Mouse (Mus musculus): ENCODE measurements around the gene Ptgfrn. TPM values are rescaled to one million over a fixed set of nuclear protein-coding genes. Genes with fewer than 3 reads are reported as not detected.

Gene Ptgfrn
- polyA plus RNA-seq, 1 experiment = 4.5 TPM

DNA sequence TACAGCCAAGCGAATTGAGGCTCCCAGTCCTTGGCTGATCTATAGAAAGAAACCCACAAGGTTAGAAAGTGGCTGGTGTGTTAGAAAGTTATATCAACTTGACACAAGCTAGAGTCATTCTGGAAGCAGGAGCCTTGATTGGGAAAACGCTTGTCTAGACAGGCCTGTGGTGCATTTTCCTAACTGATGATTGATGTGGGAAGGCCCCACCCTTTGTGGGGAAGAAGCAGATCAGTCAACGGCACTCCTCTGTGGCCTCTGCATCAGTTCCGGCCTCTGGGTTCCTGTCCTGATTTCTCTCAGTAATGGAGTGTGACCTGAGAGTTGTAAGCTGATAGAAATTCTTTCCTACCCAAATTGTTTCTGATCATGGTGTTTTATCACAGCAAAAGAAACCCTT is 76.4 kb downstream of the Ptgfrn start:
- 76% methylated on average over 4 of the region's 4 CpGs for WGBS
- Histone ChIP-seq H3K27ac (ENCODE audit: insufficient read depth, low read length) (no peak overlapping the region), H3K4me1 (ENCODE audit: control insufficient read depth, insufficient read depth, low read length) (no peaks in the 10 kb centered on the region), H3K27me3 (ENCODE audit: control insufficient read depth, insufficient read depth, low read length) (no peaks in the 10 kb centered on the region), H3K4me3 (replicated peaks; ENCODE audit: insufficient read depth, low read depth, low read length) (no peak overlapping the region)
- TF ChIP-seq POLR2A (IDR thresholded peaks at IDR 0.05; ENCODE audit: borderline replicate concordance, insufficient read depth, low read length) = no peak
- TF ChIP-seq CTCF (IDR thresholded peaks at IDR 0.05; ENCODE audit: borderline replicate concordance, insufficient read depth, low read depth, low read length) = no peak
- DNase-seq = no peak

DNA sequence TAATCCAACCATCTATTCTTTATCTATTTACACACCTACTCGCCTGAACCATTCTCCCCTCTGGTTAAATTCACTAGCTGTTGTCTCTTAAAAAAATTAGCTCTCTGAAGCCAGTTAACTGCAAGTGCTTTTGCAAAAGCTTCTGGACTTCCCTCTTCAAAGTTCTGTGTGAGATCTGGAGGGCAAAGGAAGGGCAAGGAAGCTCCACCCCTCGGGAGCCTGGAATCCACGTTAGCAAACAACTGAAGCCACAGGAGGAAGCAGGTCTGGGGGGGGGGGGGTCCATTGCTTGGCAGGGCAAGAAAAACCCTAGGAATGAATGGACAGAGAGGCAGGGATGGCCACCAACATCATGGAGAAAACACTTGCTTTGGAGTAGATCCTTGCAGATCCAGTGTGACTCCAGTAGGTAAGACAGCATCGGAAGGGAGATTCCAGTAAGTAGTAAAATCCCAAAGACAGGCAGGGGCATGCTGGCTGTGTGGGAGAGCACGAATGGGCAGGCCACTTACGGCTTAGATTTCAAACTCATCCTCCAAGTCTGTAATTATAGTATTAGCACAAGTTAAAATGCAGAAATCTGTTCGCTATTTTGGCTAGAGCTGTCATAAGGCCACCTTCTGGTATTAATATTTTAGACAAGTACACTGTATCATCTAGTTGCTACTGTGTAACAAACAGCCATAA is 78.5 kb downstream of the Ptgfrn start:
- 77% methylated on average over 7 of the region's 7 CpGs for WGBS
- DNase-seq = no peak
- no peaks in the 10 kb centered on the region for H3K4me1 ChIP-seq (ENCODE audit: control insufficient read depth, insufficient read depth, low read length)
- H3K27ac ChIP-seq (ENCODE audit: insufficient read depth, low read length) = no peak overlapping the region
- no peaks in the 10 kb centered on the region for H3K27me3 ChIP-seq (ENCODE audit: control insufficient read depth, insufficient read depth, low read length)
- no peak overlapping the region for H3K4me3 ChIP-seq (replicated peaks; ENCODE audit: insufficient read depth, low read depth, low read length)
- no peak for TF ChIP-seq POLR2A (IDR thresholded peaks at IDR 0.05; ENCODE audit: borderline replicate concordance, insufficient read depth, low read length)
- TF ChIP-seq CTCF (IDR thresholded peaks at IDR 0.05; ENCODE audit: borderline replicate concordance, insufficient read depth, low read depth, low read length) = no peak

DNA sequence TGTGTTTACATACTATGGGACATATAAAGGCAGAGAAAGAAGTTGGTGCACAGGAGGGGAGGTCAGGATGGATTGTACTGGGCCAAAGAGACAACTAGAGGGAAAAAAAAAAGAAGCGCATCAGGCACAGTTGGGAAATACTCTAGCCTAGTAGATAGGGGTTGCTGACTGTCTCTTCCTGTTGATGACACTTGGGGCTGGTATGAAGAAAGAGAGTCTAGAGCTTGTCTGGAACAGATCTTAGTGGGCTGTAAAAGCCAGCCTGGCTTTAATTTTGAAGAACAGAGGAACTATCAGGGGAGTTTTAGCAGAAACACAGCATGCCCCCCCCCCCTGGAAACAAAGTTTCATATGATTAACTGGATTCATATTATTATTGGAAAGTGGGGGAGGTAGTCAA is 79.4 kb downstream of the Ptgfrn start:
- 100% methylated on average over 1 of the region's 1 CpGs for WGBS
- TF ChIP-seq CTCF (IDR thresholded peaks at IDR 0.05; ENCODE audit: borderline replicate concordance, insufficient read depth, low read depth, low read length) = no peak
- TF ChIP-seq POLR2A (IDR thresholded peaks at IDR 0.05; ENCODE audit: borderline replicate concordance, insufficient read depth, low read length) = no peak
- H3K4me1 ChIP-seq (ENCODE audit: control insufficient read depth, insufficient read depth, low read length) = no peaks in the 10 kb centered on the region
- no peaks in the 10 kb centered on the region for H3K27me3 ChIP-seq (ENCODE audit: control insufficient read depth, insufficient read depth, low read length)
- no peak overlapping the region for H3K27ac ChIP-seq (ENCODE audit: insufficient read depth, low read length)
- no peak overlapping the region for H3K4me3 ChIP-seq (replicated peaks; ENCODE audit: insufficient read depth, low read depth, low read length)
- DNase-seq = no peak

DNA sequence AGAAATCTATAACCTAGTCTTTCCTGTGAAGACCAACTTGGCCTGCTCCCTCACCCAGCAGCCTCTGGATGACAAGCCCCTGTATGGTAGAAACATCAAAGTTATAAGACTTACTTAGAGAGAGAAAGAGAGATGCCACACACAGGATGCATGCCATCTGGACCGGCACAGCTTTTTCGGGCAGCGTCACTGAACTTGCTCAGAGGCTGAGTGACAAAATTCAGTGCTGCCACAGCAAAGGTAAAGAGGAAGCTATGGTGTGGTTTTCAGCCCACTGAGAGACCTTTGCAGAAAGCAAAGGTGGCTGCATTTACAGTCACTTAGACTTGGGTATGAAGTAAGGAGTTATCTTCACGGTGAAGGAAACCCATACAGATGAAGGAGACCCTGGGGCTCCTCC is 80.7 kb downstream of the Ptgfrn start, which contains the start of gene Cd101:
Cd101 (minus strand) TSS at position 218 of the 400 bp plus-strand sequence.
- H3K4me1 ChIP-seq (ENCODE audit: control insufficient read depth, insufficient read depth, low read length) = no peaks in the 10 kb centered on the region
- no peak within 1 kb of the TSS for H3K4me3 ChIP-seq (replicated peaks; ENCODE audit: insufficient read depth, low read depth, low read length)
- whole genome bisulfite sequencing = 89% methylated on average over 4 of the region's 4 CpGs
- TF ChIP-seq CTCF (IDR thresholded peaks at IDR 0.05; ENCODE audit: borderline replicate concordance, insufficient read depth, low read depth, low read length) (no peak), POLR2A (IDR thresholded peaks at IDR 0.05; ENCODE audit: borderline replicate concordance, insufficient read depth, low read length) (no peak)
- no peaks in the 10 kb centered on the region for H3K27me3 ChIP-seq (ENCODE audit: control insufficient read depth, insufficient read depth, low read length)
- H3K27ac ChIP-seq (ENCODE audit: insufficient read depth, low read length) = no peak within 1 kb of the TSS
- DNase-seq = no peak

DNA sequence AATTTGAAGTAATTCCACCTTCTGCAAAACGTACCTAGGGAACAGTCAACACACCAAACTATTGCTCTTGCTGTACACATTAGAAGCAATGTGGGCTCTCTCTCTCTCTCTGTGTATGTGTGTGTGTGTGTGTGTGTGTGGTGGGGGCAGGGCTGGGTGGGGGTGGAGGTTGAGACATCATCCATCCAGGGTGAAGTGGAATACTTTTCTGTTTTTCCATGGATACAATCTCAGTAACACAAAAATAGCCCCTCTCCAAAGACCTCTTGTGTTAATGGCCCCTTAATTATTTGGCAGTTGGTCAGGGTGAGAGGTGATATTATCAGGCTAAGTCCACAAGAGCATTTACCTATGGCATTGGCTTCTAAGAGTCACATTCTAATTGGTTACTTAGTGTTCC is 83.3 kb downstream of the Ptgfrn start:
- H3K27me3 ChIP-seq (ENCODE audit: control insufficient read depth, insufficient read depth, low read length) = no peaks in the 10 kb centered on the region
- WGBS = 86% methylated on average over 1 of the region's 1 CpGs
- H3K4me3 ChIP-seq (replicated peaks; ENCODE audit: insufficient read depth, low read depth, low read length) = no peak overlapping the region
- TF ChIP-seq CTCF (IDR thresholded peaks at IDR 0.05; ENCODE audit: borderline replicate concordance, insufficient read depth, low read depth, low read length) (no peak), POLR2A (IDR thresholded peaks at IDR 0.05; ENCODE audit: borderline replicate concordance, insufficient read depth, low read length) (no peak)
- DNase-seq = no peak
- H3K27ac ChIP-seq (ENCODE audit: insufficient read depth, low read length) = no peak overlapping the region
- H3K4me1 ChIP-seq (ENCODE audit: control insufficient read depth, insufficient read depth, low read length) = no peaks in the 10 kb centered on the region

DNA sequence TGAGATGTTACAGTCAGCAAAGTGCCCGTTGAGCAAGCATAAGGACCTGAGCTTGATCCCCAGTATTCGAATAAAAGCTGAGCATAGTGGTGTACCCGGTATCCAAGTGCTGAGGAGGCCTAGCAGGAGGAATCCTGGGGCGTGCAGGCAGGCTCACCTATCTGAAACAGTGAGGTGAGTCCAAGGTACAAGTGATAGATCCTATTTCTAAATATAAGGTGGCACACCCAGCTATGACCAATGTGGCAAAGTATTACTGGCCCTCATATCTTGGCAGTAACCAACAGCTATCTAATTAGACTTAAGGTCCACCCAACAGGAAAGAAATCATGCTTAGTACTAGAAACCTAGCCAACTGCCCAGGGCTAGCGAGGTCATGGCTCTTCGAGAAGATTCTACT is 87.1 kb downstream of the Ptgfrn start:
- DNase-seq = no peak
- Histone ChIP-seq H3K4me3 (replicated peaks; ENCODE audit: insufficient read depth, low read depth, low read length) (no peak overlapping the region), H3K27me3 (ENCODE audit: control insufficient read depth, insufficient read depth, low read length) (no peaks in the 10 kb centered on the region), H3K4me1 (ENCODE audit: control insufficient read depth, insufficient read depth, low read length) (no peaks in the 10 kb centered on the region), H3K27ac (ENCODE audit: insufficient read depth, low read length) (no peak overlapping the region)
- TF ChIP-seq POLR2A (IDR thresholded peaks at IDR 0.05; ENCODE audit: borderline replicate concordance, insufficient read depth, low read length) = no peak
- no peak for TF ChIP-seq CTCF (IDR thresholded peaks at IDR 0.05; ENCODE audit: borderline replicate concordance, insufficient read depth, low read depth, low read length)
- WGBS = 94% methylated on average over 6 of the region's 6 CpGs

DNA sequence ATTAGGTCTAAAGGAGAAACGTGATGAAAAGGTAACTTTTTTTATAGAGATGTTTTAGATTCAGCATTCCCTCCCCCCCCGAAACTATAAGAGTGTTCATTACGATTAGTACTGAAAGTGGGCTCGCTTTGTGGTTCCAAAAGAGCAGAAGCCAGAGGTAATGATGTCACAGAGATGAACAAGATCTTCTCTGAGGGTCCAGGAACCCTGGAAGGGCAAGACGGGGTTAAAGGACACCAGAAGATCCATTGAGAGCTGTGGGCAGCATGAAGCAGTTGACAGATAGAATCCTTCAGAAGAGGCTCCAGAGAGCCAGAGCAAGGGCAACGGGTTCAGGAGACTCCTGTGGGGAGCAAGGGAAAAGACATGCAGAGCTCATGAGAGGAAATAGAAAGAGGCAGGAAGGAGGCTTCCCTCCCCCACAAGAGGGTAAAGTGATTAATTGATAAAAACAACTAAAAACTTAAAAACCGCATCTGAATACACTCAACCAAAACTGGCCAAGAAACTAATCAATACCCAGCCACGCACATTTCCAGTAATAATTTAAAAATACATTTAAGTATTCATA is 88.5 kb downstream of the Ptgfrn start:
- no peak for DNase-seq
- no peaks in the 10 kb centered on the region for H3K27me3 ChIP-seq (ENCODE audit: control insufficient read depth, insufficient read depth, low read length)
- H3K27ac ChIP-seq (ENCODE audit: insufficient read depth, low read length) = no peak overlapping the region
- no peak for TF ChIP-seq POLR2A (IDR thresholded peaks at IDR 0.05; ENCODE audit: borderline replicate concordance, insufficient read depth, low read length)
- no peak for TF ChIP-seq CTCF (IDR thresholded peaks at IDR 0.05; ENCODE audit: borderline replicate concordance, insufficient read depth, low read depth, low read length)
- WGBS = 83% methylated on average over 8 of the region's 8 CpGs
- H3K4me1 ChIP-seq (ENCODE audit: control insufficient read depth, insufficient read depth, low read length) = no peaks in the 10 kb centered on the region
- no peak overlapping the region for H3K4me3 ChIP-seq (replicated peaks; ENCODE audit: insufficient read depth, low read depth, low read length)

DNA sequence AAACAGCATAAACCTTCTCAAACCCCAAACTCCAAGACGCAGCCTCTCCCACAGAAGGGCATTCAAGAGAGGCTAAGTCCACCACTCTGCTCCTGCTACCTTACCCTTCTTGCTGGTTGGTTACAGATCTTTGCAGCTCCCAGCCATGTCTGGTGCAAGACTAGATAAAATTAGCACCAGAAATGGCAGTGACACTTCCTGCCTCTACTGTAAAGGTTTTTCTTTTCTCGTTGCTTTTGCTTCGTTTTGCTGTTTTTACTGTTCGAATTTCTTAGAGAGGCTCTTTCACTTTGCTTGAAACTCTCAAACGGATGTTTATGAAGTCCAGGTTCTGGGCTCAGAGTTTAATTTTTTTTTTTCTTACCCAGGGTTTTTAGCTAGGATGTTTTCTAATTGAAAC is 89.0 kb downstream of the Ptgfrn start:
- Histone ChIP-seq H3K4me1 (ENCODE audit: control insufficient read depth, insufficient read depth, low read length) (no peaks in the 10 kb centered on the region), H3K27ac (ENCODE audit: insufficient read depth, low read length) (no peak overlapping the region), H3K4me3 (replicated peaks; ENCODE audit: insufficient read depth, low read depth, low read length) (no peak overlapping the region), H3K27me3 (ENCODE audit: control insufficient read depth, insufficient read depth, low read length) (no peaks in the 10 kb centered on the region)
- no peak for TF ChIP-seq CTCF (IDR thresholded peaks at IDR 0.05; ENCODE audit: borderline replicate concordance, insufficient read depth, low read depth, low read length)
- TF ChIP-seq POLR2A (IDR thresholded peaks at IDR 0.05; ENCODE audit: borderline replicate concordance, insufficient read depth, low read length) = no peak
- no peak for DNase-seq
- 93% methylated on average over 5 of the region's 5 CpGs for WGBS

Measured in cerebellum, adult 2 months (tissue).